Mouse (Mus musculus) right cerebral cortex, postnatal 4 days (tissue): Measurements from ENCODE around the gene Syt2.
A peak's percentile ranks its signal among the peaks of the same experiment; 100 is the strongest.

Experiments
- DNase-seq: peaks from one replicate; pipeline ENCODE4 v3.0.0-alpha.2; 2022

The Syt2 gene

GRCm38 (mm10) chr1:134651268-134651850 is 4.9 kb downstream of the Syt2 start:
- peak; percentile 51 for DNase-seq

GRCm38 (mm10) chr1:134651851-134652398 is 5.4 kb downstream of the Syt2 start:
- DNase-seq: peak; percentile 38

- DNase-seq: no peak
Measured at GRCm38 (mm10) chr1:134653603-134654257, 7.3 kb downstream of the Syt2 start.

- DNase-seq: no peak
Measured at GRCm38 (mm10) chr1:134658841-134659240, 12.4 kb downstream of the Syt2 start.

- no peak for DNase-seq
Measured at GRCm38 (mm10) chr1:134660163-134660562, 13.7 kb downstream of the Syt2 start.

- DNase-seq: no peak
Measured at GRCm38 (mm10) chr1:134671234-134672070, 25.0 kb downstream of the Syt2 start.

GRCm38 (mm10) chr1:134674312-134674711 is 27.8 kb downstream of the Syt2 start:
- no peak for DNase-seq

- DNase-seq: no peak
Measured at GRCm38 (mm10) chr1:134679445-134679844, 33.0 kb downstream of the Syt2 start.

- no peak for DNase-seq
Measured at GRCm38 (mm10) chr1:134680617-134681016, 34.1 kb downstream of the Syt2 start.

- no peak for DNase-seq
Measured at GRCm38 (mm10) chr1:134682460-134682859, 36.0 kb downstream of the Syt2 start.

- DNase-seq: no peak
Measured at GRCm38 (mm10) chr1:134686834-134687421, 40.5 kb downstream of the Syt2 start.

GRCm38 (mm10) chr1:134696302-134696701 is 49.8 kb downstream of the Syt2 start:
- DNase-seq: no peak

GRCm38 (mm10) chr1:134697073-134697472 is 50.6 kb downstream of the Syt2 start:
- DNase-seq: no peak

- no peak for DNase-seq
Measured at GRCm38 (mm10) chr1:134697522-134698250, 51.2 kb downstream of the Syt2 start.

- DNase-seq: no peak
Measured at GRCm38 (mm10) chr1:134698486-134698885, 52.0 kb downstream of the Syt2 start.

- no peak for DNase-seq
Measured at GRCm38 (mm10) chr1:134699390-134699789, 52.9 kb downstream of the Syt2 start.

GRCm38 (mm10) chr1:134700151-134700550 is 53.7 kb downstream of the Syt2 start:
- DNase-seq: no peak

- DNase-seq: no peak
Measured at GRCm38 (mm10) chr1:134700634-134701033, 54.2 kb downstream of the Syt2 start.

- no peak for DNase-seq
Measured at GRCm38 (mm10) chr1:134701191-134701590, 54.7 kb downstream of the Syt2 start.

- no peak for DNase-seq
Measured at GRCm38 (mm10) chr1:134703232-134703631, 56.8 kb downstream of the Syt2 start.

- DNase-seq: peak; percentile 64
Measured at GRCm38 (mm10) chr1:134704396-134705306, 58.2 kb downstream of the Syt2 start.
